Mouse (Mus musculus) hindbrain, embryonic 15.5 days (tissue): ENCODE results near the gene Gm3646. TPM values are rescaled to one million over a fixed set of nuclear protein-coding genes. Genes with fewer than 3 reads are reported as not detected.

Experiments
- ATAC-seq: fragments of 200-750 bp; cut with Nextera tagmentation; 2 replicates; pipeline ENCODE4 v1.8.0; 2017; ENCODE audit warnings: low read depth, moderate number of reproducible peaks, moderate TSS enrichment; ENCODE audit not compliant: low FRiP score
- H3K27ac ChIP-seq: fragments of 300-500 bp; sonication (generic); replicated peaks from 2 replicates; pipeline ENCODE4 v1.5.1; 2015; ENCODE audit warnings: mild to moderate bottlenecking, inconsistent platforms
- H3K27me3 ChIP-seq: fragments of 300-500 bp; sonication (generic); 2 replicates; pipeline ENCODE4 v1.6.1; 2015; ENCODE audit warnings: control low read depth, inconsistent platforms
- H3K36me3 ChIP-seq: fragments of 300-500 bp; sonication (generic); 2 replicates; pipeline ENCODE4 v1.6.1; 2015; ENCODE audit warnings: control low read depth, inconsistent platforms
- H3K4me1 ChIP-seq: fragments of 300-500 bp; sonication (generic); replicated peaks from 2 replicates; pipeline ENCODE4 v1.6.1; 2015; ENCODE audit warnings: control low read depth, inconsistent platforms
- H3K4me2 ChIP-seq: fragments of 300-500 bp; sonication (generic); 2 replicates; pipeline ENCODE4 v1.6.1; 2015; ENCODE audit warnings: moderate library complexity, mild to moderate bottlenecking, inconsistent platforms
- H3K4me3 ChIP-seq: fragments of 300-500 bp; sonication (generic); 2 replicates; pipeline ENCODE4 v1.5.1; 2015; ENCODE audit warnings: mild to moderate bottlenecking, inconsistent platforms
- H3K9ac ChIP-seq: fragments of 300-500 bp; sonication (generic); 2 replicates; pipeline ENCODE4 v1.6.1; 2015; ENCODE audit warnings: inconsistent platforms
- H3K9me3 ChIP-seq: fragments of 300-500 bp; sonication (generic); 2 replicates; pipeline ENCODE4 v1.6.1; 2016; ENCODE audit warnings: control low read depth, inconsistent platforms
- WGBS: fragments of 180-500 bp; shearing (Covaris S2); methylation state at CpG from one replicate; pipeline ENCODE4 v1.1.7; 2015; 5-methylcytosine and 5-hydroxymethylcytosine counted together
- polyA plus RNA-seq: library from polyadenylated mRNA; unstranded; fragments of >200 nt; fragmentation: Nextera tagmentation; extraction: Ambion mirVana; gene quantifications from 2 replicates; pipeline ENCODE4 v1.2.1, GENCODE M21; 2015

The Gm3646 gene
- polyA plus RNA-seq, 1 experiment from 2014 or later: not detected

DNA sequence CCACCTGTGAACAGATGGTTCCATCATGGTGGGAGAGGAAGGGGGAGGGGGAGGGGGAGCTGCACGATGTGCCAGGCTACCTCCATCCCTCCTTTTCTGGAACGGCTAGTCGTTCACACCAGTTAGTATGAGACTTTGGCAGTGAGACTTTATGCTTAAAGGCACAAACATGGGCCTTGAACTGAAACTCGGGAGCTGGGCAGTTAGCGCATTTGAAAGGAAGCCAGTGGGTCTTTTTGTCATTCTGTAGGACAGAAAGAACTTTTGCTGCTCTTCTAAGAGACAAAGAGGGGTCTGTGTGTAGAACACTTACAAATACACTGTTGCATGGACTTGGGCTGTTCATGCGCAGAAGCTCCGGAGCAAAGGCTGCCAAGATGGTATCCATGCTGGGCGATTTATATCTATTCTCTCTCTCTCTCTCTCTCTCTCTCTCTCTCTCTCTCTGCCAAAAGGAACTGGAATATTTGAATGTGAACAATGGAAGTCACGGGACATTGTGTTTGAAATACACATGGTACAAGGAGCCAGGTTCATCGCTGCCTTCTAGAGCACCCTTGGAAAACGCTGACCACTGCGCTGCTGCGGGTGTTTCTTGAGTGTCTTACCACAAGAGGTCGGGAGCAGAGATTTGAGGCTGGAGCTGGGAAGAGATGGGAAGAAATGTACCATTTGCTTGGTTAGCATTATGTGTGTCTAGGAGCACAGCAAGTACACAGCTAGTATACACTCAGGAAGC is 31.0 kb downstream of the Gm3646 start:
- Histone ChIP-seq H3K4me2 (no peak overlapping the region), H3K27me3 (no peaks in the 10 kb centered on the region), H3K4me3 (no peak overlapping the region), H3K4me1 (peaks cover 15% of the 10 kb centered on the region), H3K9ac (no peak overlapping the region), H3K36me3 (no peaks in the 10 kb centered on the region), H3K27ac (peak overlapping the region; percentile 65), H3K9me3 (no peaks in the 10 kb centered on the region)
- peak; percentile 83 for ATAC-seq
- 62% methylated on average over 14 of the region's 14 CpGs for WGBS

DNA sequence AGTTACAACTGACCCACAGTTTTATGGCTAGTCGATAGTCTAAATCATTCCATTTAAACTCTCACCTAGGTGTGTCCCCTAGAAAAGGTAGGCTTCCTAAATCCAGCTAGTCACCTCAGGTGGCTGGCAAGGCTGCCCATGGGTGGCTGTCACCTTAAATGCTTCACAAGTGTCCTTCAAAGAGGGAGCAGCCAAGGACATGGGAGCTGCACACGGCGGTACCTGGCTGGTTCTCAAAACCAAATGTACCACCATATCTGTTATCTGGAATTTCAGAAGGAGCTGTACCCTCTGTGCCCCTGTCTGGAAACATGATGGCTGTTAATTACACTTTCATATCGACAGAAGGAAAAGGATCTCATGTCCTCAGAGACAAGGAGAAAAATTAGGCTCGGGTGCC is 31.6 kb downstream of the Gm3646 start:
- H3K27ac ChIP-seq: peak overlapping the region; percentile 65
- no peaks in the 10 kb centered on the region for H3K36me3 ChIP-seq
- H3K4me3 ChIP-seq: no peak overlapping the region
- no peak overlapping the region for H3K9ac ChIP-seq
- WGBS: 64% methylated on average over 5 of the region's 5 CpGs
- no peaks in the 10 kb centered on the region for H3K27me3 ChIP-seq
- H3K4me1 ChIP-seq: peaks cover 15% of the 10 kb centered on the region
- H3K9me3 ChIP-seq: no peaks in the 10 kb centered on the region
- no peak overlapping the region for H3K4me2 ChIP-seq
- ATAC-seq: no peak

DNA sequence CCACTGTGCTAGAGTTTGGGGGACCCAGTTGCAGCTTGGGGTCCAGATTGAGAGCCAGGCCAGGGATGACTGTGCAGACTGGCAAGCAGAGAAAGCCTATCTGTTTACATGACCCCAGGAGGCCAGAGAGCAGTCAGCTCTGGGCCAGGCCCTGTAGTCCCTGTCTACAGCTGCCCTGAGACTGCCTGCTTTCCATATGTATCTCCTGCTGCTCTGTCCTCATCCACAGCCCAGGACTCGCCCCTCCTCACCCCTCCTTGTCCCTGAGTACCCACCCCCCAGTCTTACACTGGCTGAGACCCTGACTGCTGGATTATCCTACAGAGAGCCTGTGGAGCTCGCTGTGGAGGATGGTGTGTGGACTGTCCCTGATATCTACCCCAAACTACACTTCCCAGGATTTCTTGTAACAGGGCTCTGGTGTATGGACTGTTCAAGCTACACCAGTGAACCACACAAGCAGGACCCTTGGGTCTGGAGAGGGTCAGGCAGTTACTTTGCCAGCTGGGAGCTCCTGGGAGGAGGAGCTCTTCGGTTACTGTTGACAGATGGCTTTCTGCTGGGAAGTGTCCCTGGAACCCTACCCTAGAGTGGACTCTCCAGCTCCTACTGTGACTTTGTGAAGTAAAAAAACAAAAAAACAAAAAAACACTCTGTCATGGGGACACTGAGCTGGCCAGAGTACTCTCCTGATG is 32.6 kb downstream of the Gm3646 start:
- H3K36me3 ChIP-seq: no peaks in the 10 kb centered on the region
- H3K4me2 ChIP-seq: no peak overlapping the region
- WGBS: 6% methylated on average over 3 of the region's 3 CpGs
- H3K27ac ChIP-seq: peak overlapping the region; percentile 65
- no peak overlapping the region for H3K9ac ChIP-seq
- peaks cover 15% of the 10 kb centered on the region for H3K4me1 ChIP-seq
- H3K27me3 ChIP-seq: no peaks in the 10 kb centered on the region
- H3K4me3 ChIP-seq: no peak overlapping the region
- ATAC-seq: peak; percentile 75
- no peaks in the 10 kb centered on the region for H3K9me3 ChIP-seq

DNA sequence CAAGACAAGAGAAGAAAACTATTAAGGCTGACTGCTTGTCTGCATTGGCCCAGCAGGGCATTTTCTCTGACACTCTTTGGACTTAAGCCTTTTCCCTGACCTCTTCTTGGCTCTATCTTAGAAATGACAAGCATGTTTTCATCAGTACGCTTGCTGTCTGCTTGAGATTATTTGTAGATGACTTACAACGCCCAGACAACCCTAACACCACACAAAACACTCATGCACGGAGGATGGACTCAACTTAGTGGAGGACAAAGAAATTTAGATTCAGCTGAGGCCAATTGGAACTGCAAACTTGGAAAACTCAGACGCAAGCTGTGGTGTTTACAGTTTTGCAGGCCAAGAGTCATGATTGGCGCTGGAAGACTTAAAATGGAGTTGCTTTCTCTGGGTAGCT is 34.7 kb downstream of the Gm3646 start:
- Histone ChIP-seq H3K4me3 (no peak overlapping the region), H3K4me1 (peaks cover 15% of the 10 kb centered on the region), H3K27ac (no peak overlapping the region), H3K9me3 (no peaks in the 10 kb centered on the region), H3K9ac (no peak overlapping the region), H3K4me2 (no peak overlapping the region), H3K36me3 (no peaks in the 10 kb centered on the region), H3K27me3 (no peaks in the 10 kb centered on the region)
- WGBS: 55% methylated on average over 5 of the region's 5 CpGs
- ATAC-seq: no peak

DNA sequence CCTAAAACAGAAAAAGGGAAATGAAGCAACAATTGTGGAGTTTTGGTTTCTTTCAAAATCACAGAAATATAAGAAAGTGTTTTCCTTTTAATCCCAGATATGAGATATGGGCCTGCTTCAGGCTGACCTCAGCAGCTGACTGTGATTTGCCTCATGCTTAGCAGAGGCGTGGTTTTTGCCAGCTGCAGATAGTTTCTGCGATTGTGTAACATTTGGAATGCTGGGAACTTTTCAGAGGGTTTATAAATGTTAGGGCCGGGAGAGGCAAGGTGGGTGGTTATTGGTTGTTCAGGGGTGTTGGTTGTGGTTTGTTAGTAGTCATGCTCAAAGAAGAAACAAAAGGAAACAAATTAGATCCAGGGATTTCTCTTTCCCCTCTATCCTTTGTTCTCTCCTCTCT is 37.1 kb downstream of the Gm3646 start:
- no peak for ATAC-seq
- Histone ChIP-seq H3K27me3 (no peaks in the 10 kb centered on the region), H3K4me2 (no peak overlapping the region), H3K27ac (no peak overlapping the region), H3K4me3 (no peak overlapping the region), H3K4me1 (peaks cover 7% of the 10 kb centered on the region; the same call in 1 of the 2 replicates), H3K36me3 (no peaks in the 10 kb centered on the region), H3K9me3 (no peaks in the 10 kb centered on the region), H3K9ac (no peak overlapping the region)
- WGBS: 90% methylated on average over 3 of the region's 3 CpGs

DNA sequence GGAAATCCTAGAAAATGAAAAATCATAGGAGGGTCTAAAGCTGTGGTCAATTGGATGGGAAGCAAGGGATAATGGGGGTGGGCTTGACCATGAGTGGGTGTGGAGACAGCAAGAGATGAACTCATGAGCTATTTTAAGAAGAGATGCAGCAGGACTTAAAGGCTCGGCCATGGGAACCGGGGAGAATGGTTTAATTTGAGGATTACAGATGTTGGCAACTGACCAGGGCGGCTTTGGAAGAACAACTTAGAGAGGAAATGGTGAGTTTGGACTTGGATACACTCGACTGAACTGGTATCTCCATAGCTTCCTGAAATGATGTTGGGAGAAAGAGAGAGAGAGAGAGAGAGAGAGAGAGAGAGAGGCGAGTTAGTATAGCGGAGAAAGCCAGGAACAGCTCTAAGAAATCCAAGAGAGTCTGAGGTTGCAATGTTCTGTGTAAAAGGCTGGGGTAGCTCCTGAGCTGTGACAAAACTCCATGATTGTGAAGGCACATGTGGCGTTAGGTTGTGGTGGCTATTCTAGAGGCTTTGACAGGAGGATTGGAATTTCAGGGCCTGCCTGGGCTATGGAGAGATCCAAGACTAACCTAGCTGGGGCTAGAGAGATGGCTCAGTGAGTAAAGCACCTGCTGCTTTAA is 39.2 kb downstream of the Gm3646 start:
- no peak overlapping the region for H3K27ac ChIP-seq
- no peak overlapping the region for H3K4me3 ChIP-seq
- WGBS: 83% methylated on average over 7 of the region's 7 CpGs
- peaks cover 16% of the 10 kb centered on the region for H3K4me1 ChIP-seq
- no peaks in the 10 kb centered on the region for H3K9me3 ChIP-seq
- ATAC-seq: no peak
- H3K27me3 ChIP-seq: no peaks in the 10 kb centered on the region
- H3K9ac ChIP-seq: no peak overlapping the region
- H3K36me3 ChIP-seq: no peaks in the 10 kb centered on the region
- H3K4me2 ChIP-seq: no peak overlapping the region

DNA sequence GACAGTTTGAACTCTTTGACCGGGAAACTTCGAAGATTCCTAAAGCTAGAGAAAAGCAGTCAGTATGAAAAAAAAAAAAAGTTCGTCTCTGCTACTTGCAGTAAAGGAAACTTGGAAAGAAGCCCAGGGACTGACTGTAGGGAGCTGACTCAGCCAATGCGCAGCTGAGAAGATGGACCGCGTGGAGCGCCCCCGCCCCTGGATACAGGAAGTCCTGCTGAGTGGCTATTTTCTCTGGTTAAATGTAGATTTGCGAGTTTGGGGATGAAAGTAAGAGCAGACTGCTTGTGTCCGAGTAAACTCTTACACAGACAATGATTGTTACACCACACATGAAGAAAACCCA is 43.1 kb downstream of the Gm3646 start:
- Histone ChIP-seq H3K9ac (no peak overlapping the region), H3K9me3 (no peaks in the 10 kb centered on the region), H3K27me3 (no peaks in the 10 kb centered on the region), H3K4me3 (no peak overlapping the region), H3K4me2 (peak overlapping the region; percentile 32), H3K4me1 (peaks cover 17% of the 10 kb centered on the region), H3K36me3 (no peaks in the 10 kb centered on the region), H3K27ac (peak overlapping the region; percentile 71)
- peak; percentile 68; the same call in 1 of the 2 replicates for ATAC-seq
- WGBS: 2% methylated on average over 10 of the region's 10 CpGs

DNA sequence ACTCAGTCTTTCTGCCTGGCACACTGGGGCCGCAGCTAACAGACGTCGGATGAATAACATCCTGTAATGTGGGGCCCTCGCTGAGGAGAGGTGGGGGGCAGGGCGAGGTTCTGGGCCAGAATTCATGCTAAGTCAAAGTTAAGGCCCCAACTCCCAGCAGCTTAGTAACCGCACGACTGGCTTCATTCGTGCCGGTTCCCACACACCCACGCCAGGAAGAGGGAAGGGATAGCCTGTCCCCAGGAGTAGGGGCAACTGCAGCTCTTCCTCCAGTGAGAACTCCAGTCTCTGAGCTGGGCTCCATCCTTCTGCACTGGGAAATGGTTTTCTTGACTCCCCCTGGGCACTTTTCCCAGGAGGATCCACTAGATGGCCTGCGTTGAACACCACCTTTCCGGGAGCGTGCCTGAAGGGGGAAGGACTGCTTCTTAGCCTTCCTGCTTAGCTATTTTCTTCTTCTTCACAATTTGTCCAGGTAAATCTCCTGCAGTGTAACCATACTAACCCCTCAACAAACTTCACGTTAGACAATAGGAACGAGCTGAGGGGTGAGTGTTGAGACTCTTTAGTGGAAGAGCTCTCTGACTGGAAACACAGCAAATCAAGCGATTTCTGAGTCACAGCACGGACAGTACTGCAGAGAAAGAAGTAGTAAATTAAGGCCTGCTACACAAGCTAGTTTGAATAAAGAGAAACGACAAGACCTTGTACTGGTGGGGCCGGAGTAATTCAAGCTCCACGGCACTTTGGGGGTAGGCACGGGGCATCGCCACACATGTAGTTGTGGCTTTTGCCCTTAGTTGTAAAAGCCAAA is 43.7 kb downstream of the Gm3646 start:
- H3K36me3 ChIP-seq: no peaks in the 10 kb centered on the region
- peak overlapping the region; percentile 32 for H3K4me2 ChIP-seq
- no peaks in the 10 kb centered on the region for H3K27me3 ChIP-seq
- H3K4me1 ChIP-seq: peaks cover 17% of the 10 kb centered on the region
- peak overlapping the region; percentile 71 for H3K27ac ChIP-seq
- peak; percentile 59; the same call in 1 of the 2 replicates for ATAC-seq
- WGBS: 5% methylated on average over 22 of the region's 22 CpGs
- H3K4me3 ChIP-seq: no peak overlapping the region
- no peaks in the 10 kb centered on the region for H3K9me3 ChIP-seq
- H3K9ac ChIP-seq: no peak overlapping the region

DNA sequence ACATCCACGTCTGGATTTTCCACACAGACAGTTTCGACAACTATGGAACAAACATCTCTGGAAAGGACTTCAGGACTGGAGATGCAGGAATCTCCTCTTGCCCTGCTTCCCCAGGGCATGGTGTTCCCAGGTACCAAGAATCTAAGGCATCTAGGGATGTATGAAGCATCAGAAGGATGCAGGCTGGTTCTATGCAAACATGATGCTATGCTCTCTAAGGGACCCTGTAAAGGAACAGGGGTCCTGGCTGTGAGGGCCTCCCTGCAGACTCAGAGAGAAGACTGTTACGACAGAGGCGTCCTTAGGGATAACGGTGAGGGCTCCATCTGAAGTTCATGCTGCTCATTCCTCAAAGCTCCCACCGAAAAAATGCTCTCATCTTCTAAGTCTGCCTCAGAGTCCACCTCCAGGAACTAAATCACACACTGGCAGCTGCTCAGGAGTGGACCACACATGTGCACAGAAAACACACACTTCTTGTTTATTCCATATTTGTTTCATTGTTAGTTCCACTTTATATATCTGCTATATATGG is 44.9 kb downstream of the Gm3646 start:
- no peaks in the 10 kb centered on the region for H3K36me3 ChIP-seq
- no peak overlapping the region for H3K27ac ChIP-seq
- no peaks in the 10 kb centered on the region for H3K27me3 ChIP-seq
- H3K9ac ChIP-seq: no peak overlapping the region
- H3K4me2 ChIP-seq: no peak overlapping the region
- 75% methylated on average over 6 of the region's 6 CpGs for WGBS
- H3K4me1 ChIP-seq: peaks cover 17% of the 10 kb centered on the region
- no peaks in the 10 kb centered on the region for H3K9me3 ChIP-seq
- H3K4me3 ChIP-seq: no peak overlapping the region
- ATAC-seq: no peak

DNA sequence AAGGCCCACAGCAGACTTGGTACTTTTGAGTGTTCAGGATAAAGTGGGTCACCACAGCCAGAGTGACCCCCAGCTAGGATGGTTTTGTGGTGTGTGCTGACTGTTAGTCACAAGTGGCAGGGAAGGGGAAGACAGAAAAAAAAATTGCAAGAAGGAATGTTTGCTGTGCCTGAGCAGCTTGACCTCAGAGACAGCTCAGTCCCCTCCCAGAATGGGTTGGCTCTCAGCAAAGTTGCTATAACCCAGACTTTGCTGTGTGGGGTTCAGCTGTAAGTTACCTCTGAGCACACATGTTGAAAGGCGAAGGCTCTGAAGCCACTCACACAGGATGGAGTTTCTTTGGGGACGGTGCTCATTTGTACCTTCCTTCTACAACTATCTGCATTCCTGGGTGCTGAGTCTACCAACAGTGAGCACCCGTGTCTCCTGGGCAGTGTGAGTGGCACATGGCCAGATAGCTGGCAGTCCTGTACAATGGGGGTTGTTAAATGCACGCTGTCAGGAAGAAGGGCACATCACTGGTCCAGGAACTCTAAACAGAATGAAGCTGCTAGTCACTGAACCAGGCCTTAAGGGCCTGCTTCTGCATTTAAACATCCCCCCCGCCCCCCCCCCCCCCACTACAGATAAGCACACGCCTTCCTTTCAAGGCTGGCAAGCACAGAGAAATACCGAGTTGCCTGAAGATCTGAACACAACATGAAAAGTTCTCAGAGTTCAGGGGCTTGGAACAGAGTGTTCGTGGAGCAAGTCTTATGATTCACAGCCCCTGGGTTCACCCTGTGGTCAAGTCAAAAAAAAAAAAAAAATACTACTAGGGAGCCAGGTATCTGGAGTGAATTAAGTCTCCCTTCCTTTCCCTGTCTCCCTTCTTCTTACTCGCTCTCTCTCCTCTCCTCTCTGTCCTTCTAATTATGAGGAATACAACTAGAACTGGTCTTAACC is 45.6 kb downstream of the Gm3646 start:
- Histone ChIP-seq H3K36me3 (no peaks in the 10 kb centered on the region), H3K4me3 (no peak overlapping the region), H3K4me2 (no peak overlapping the region), H3K27ac (no peak overlapping the region), H3K9me3 (no peaks in the 10 kb centered on the region), H3K9ac (no peak overlapping the region), H3K4me1 (peaks cover 17% of the 10 kb centered on the region), H3K27me3 (no peaks in the 10 kb centered on the region)
- no peak for ATAC-seq
- WGBS: 62% methylated on average over 9 of the region's 9 CpGs

DNA sequence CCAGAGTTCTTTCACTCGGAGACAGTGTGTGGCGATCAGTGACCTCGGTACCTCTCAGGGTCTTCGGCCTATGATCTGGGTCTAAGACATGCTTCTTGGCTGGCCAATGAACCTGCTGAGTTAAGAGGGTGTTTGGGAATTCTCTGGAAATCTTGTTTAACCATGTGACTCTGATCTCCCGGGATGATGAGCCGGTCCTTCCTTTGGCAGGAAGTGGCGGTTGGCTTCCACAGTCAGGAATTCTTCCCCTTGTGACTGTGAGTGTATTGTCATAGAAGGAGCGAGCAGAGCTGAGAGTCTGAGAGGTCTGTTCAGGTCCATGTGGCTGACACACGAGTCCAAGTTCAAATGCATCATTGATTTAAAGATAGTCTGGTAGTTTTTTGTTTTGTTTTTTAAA is 46.9 kb downstream of the Gm3646 start:
- Histone ChIP-seq H3K4me3 (no peak overlapping the region), H3K9ac (no peak overlapping the region), H3K4me1 (peaks cover 17% of the 10 kb centered on the region), H3K36me3 (no peaks in the 10 kb centered on the region), H3K4me2 (no peak overlapping the region), H3K9me3 (no peaks in the 10 kb centered on the region), H3K27me3 (no peaks in the 10 kb centered on the region), H3K27ac (no peak overlapping the region)
- 76% methylated on average over 9 of the region's 9 CpGs for WGBS
- ATAC-seq: no peak
